Mouse (Mus musculus) layer of hippocampus, adult 9-11 months (tissue): ENCODE measurements at regions not wholly inside any gene's neighbourhood (a gene's known extent, or its start where the extent isn't known, plus 50 kb on each side); places are given as distances from the start of the nearest gene placed in this dataset.

Experiments
- DNase-seq: peaks from one replicate; pipeline ENCODE4 v3.0.0; 2022

- no peak for DNase-seq
Observed at GRCm38 (mm10) chr8:30063148-30063547, 2615.7 kb downstream of the Poteg start.

DNA sequence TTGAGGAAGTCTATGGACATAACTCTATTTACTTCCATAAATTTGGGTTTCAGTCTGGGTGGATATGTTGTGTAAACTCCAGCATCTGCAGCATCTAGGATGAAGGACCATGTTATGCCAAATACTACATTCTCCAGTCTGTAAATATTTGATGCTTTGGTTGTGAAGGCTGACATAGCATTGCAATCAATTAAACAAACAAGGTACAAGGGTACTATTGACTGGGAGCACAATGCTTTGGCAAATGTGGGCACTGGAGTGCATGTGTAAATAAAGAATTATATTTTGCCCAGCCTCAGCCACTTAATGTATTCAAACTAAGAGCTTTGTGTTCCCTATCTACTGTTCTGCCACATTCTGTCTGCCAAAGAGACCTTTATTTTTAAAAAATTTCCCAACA is 2630.3 kb downstream of the Poteg start:
- DNase-seq: no peak

- no peak for DNase-seq
Observed at GRCm38 (mm10) chr8:30127766-30128165, 2680.3 kb downstream of the Poteg start.

- no peak for DNase-seq
Observed at GRCm38 (mm10) chr8:30134999-30135398, 2687.5 kb downstream of the Poteg start.

DNA sequence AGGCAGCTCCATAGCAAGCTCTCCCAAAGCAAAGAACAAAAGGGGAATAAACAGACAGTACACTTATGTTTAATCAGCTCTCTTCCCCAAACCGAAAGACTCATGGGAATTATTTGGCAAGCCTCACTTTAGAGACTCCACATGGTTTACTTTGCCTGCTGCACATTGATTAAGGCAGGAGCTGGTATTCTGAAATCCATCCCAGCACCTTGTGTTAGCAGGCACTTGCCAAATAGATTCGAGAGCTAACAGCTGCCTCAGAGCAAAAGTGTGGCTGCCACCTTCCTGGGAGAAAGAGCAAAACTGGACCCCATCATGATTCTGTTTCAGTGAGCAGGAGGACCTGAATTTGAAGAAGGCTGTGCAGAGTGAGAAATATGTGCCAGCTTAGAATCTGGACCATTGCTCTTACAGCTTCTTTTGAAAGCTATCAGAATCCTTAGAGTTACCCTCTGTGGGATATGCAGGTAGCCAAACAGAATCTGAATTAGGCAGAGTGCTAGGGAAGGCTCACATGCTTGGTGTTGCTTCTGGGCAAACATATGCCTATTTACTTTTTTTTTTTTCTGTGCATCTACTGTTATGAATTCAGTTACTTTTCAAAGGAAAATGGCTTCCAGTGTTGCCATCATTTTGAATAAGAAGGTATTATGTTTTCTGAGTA is 2703.8 kb downstream of the Poteg start:
- DNase-seq: peak; percentile 28

GRCm38 (mm10) chr8:30152921-30153320 is 2705.5 kb downstream of the Poteg start:
- no peak for DNase-seq

GRCm38 (mm10) chr8:30171881-30172280 is 2724.4 kb downstream of the Poteg start:
- DNase-seq: peak; percentile 6

DNA sequence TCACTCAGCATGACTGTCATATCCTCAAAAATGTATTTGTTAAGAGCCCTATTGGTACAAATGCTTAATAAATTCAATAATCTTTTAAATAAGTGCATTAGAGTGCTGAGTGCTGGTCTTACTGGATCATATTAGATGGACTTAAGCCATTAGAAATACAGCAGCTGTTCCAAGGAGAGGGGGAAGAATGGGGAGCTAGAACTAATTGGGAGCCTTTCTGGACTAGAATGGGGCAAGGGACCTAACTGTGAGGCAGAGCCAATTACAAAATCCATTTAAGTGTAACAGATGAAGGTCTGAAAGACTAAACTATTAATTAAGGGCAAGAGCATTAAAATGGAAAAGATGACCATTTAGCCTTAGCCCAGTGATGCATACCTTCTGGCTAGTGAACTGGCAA is 2755.3 kb downstream of the Poteg start:
- DNase-seq: peak; percentile 2

DNA sequence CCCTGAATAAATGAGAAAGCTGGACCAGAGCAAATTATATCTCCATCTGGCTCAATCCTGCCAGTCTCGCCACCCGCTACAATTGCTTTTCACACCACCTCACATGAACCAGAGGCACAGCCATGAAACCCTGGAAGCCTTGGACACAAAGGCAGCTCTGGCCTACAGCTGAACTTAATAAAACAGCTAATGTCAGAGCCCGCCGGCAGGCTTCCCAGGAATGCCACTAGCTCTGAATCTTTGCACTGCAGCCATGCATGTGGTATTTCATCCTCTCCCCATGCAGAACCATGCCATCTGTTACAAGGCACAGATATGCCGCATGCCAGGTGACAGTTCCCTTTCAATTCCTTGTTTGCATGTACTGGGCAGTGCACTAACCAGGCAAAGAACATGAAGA is 2779.9 kb downstream of the Poteg start:
- DNase-seq: no peak

GRCm38 (mm10) chr8:30233266-30233665 is 2785.8 kb downstream of the Poteg start:
- peak; percentile 4 for DNase-seq

DNA sequence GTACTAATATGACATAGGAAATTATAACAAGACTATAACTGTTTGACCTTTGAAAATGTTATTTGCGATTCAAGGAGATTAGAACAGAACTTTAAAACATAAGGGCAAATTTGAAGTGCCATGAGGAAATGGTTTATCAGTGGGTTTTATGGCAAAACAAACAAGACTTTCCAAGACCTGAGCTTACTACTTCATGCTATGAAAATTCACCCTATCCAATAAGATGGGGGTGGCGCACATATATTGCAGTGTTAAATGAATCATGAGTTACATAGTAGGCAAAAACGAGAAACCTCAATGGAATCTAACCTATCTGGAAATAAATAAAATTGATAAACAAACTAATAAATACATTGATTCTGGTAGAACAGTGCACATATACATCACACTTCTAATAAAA is 2804.3 kb downstream of the Poteg start:
- no peak for DNase-seq

- no peak for DNase-seq
Observed at GRCm38 (mm10) chr8:30269949-30270910, 2822.8 kb downstream of the Poteg start.

- peak; percentile 68 for DNase-seq
Observed at GRCm38 (mm10) chr8:30289169-30289568, 2841.7 kb downstream of the Poteg start.

DNA sequence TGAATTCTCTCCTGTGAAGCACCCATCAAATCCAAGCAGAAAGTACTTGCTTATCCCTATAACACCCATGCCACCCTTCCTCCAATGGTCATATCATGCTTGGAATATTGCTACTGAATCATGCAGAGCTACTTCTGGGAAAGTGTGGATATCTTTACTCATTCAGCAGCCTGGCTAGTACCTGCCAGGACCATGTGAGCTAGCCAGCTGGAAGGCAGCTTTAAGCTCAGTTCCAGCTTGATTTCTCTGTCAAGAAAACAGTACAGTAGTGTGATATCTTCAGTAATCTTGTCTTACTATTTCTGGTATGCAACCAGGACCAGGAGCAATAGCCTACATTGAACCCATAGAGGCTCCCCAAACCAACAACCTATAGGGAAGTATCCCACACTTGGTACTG is 2883.7 kb downstream of the Poteg start:
- DNase-seq: no peak

DNA sequence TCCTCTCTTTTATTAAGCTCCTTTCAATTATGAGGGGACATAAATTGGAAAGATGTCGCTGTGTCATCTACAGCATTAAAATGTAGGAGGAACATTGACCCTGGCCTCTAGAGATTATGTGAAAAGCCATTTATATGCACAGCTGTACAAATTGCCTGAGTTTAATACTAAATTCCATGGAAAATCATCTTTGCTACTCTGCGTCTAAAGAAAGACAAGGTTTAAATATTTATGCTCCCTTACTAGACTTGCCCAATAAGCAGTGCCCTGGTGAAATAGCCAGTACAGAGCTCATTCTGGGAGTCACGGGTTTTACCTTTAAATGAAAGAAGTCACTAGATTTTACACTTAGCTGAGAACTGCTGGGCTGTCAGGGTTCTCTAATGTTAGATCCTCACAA is 2885.9 kb downstream of the Poteg start:
- no peak for DNase-seq

DNA sequence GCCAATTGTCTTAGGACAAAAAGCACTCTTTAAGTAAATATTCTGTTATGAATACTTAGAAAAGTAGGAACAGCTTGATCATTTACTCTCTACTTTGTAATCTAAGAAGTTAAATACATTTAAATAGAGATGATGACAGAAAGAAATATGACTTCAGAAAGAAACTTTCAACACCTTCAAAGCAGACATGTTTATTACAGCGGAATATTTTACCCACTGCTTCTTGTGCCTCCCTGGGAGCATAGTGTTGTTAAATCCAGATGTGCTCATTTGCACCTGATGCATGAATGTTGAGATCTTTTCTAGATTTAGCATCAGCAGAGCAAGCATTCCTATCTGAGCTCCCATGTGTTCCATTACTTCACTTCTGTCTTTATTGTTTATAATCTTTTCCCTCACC is 2912.0 kb downstream of the Poteg start:
- no peak for DNase-seq

GRCm38 (mm10) chr8:30365721-30366120 is 2918.3 kb downstream of the Poteg start:
- no peak for DNase-seq

GRCm38 (mm10) chr8:30391936-30392335 is 2944.5 kb downstream of the Poteg start:
- no peak for DNase-seq

- DNase-seq: no peak
Observed at GRCm38 (mm10) chr8:30439423-30439822, 2989.1 kb upstream of the 5930422O12Rik start.

- no peak for DNase-seq
Observed at GRCm38 (mm10) chr8:30441821-30442220, 2986.7 kb upstream of the 5930422O12Rik start.

DNA sequence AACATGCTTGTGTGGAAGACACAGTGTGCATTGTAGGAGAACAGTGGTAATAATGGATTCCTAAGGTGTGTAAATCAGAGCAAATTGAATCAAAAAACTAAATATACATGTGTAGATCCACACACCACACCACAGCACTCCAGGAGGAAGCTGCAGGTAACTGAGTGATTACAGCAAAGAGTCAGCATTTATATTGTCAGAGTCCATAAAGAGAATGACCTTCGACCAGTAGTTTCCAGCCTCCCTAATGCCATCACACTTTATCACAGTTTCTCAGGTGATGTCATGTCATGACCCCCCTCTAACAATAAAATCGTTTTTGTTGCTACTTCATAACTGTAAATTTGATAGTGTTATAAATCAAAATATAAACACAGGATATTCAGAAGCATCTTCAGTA is 2984.6 kb upstream of the 5930422O12Rik start:
- DNase-seq: no peak

GRCm38 (mm10) chr8:30444274-30444673 is 2984.2 kb upstream of the 5930422O12Rik start:
- no peak for DNase-seq

GRCm38 (mm10) chr8:30458136-30458535 is 2970.4 kb upstream of the 5930422O12Rik start:
- DNase-seq: no peak

- no peak for DNase-seq
Observed at GRCm38 (mm10) chr8:30482956-30483355, 2945.6 kb upstream of the 5930422O12Rik start.
